ENCODE assay signal across 20 mouse cellular contexts in genomic region chr8:105468002-105468720, GRCm38 (mm10). TPM values are rescaled to one million over a fixed set of nuclear protein-coding genes. Genes with fewer than 3 reads are reported as not detected.
DNase-seq lines count a peak whose midpoint lies in the region; ATAC-seq lines count a peak whose summit lies in the region.
"Had no signal": no experiment of that assay in that cellular context is flagged by ENCODE, and none has a peak within 500 bp of the region (broad histone marks: within the 10 kb centered on the region; RNA-seq: fewer than 3 reads in every experiment).

No protein-coding gene starts in this region.

- H3K4me1 ChIP-seq in forebrain, embryonic 10.5 days, result peaks cover 68% of the 10 kb centered on the region
- peaks cover 44% of the 10 kb centered on the region for H3K4me1 ChIP-seq in forebrain, embryonic 13.5 days
- peaks cover 33% of the 10 kb centered on the region for H3K4me1 ChIP-seq in neural tube, embryonic 11.5 days (ENCODE audit: control insufficient read depth, insufficient read depth, low read length)
- peaks cover 27% of the 10 kb centered on the region for H3K4me1 ChIP-seq in hindbrain, embryonic 11.5 days (replicated peaks; ENCODE audit: control insufficient read depth, insufficient read depth, low read length)
- peaks cover 85% of the 10 kb centered on the region for H3K4me1 ChIP-seq in neural tube, embryonic 13.5 days (replicated peaks)

- 0 out of 2 replicates have a peak overlapping the region, but pooled peaks have one; percentile 20 for H3K27ac ChIP-seq in forebrain, embryonic 10.5 days
- no peak overlapping the region for H3K27ac ChIP-seq in forebrain, embryonic 13.5 days
- H3K27ac ChIP-seq in neural tube, embryonic 11.5 days (ENCODE audit: low read depth, low read length), result peak overlapping the region; percentile 20; the same call in 1 of the 2 replicates
- peak overlapping the region; percentile 91 for H3K27ac ChIP-seq in hindbrain, embryonic 11.5 days (ENCODE audit: low read depth, low read length)
- H3K27ac ChIP-seq in neural tube, embryonic 13.5 days (replicated peaks), result peak overlapping the region; percentile 86
- H3K27ac ChIP-seq: limb, embryonic 12.5 days; liver, embryonic 14.5 days had no signal

- no peak overlapping the region for H3K4me2 ChIP-seq in forebrain, embryonic 13.5 days
- H3K4me2 ChIP-seq in neural tube, embryonic 11.5 days (ENCODE audit: low read depth), result no peak overlapping the region
- H3K4me2 ChIP-seq in hindbrain, embryonic 11.5 days (replicated peaks; ENCODE audit: low read depth, low read length), result no peak overlapping the region
- 0 out of 2 replicates have a peak overlapping the region, but pooled peaks have one; percentile 61 for H3K4me2 ChIP-seq in neural tube, embryonic 13.5 days
- H3K4me2 ChIP-seq: heart, embryonic 11.5 days; limb, embryonic 12.5 days had no signal

- WGBS in forebrain, embryonic 10.5 days, result 91% methylated on average over 27 of the region's 27 CpGs
- WGBS in forebrain, embryonic 13.5 days, result 90% methylated on average over 27 of the region's 27 CpGs
- 90% methylated on average over 27 of the region's 27 CpGs for WGBS in neural tube, embryonic 11.5 days
- WGBS in hindbrain, embryonic 11.5 days, result 92% methylated on average over 27 of the region's 27 CpGs
- WGBS in neural tube, embryonic 13.5 days, result 90% methylated on average over 27 of the region's 27 CpGs

- H3K9ac ChIP-seq in forebrain, embryonic 13.5 days, result no peak overlapping the region
- H3K9ac ChIP-seq in neural tube, embryonic 11.5 days (ENCODE audit: low read length), result no peak overlapping the region
- no peak overlapping the region for H3K9ac ChIP-seq in hindbrain, embryonic 11.5 days (ENCODE audit: low read depth, low read length)
- H3K9ac ChIP-seq in neural tube, embryonic 13.5 days, result no peak overlapping the region
- H3K9ac ChIP-seq: forebrain, postnatal 0 days; limb, embryonic 12.5 days; liver, embryonic 14.5 days had no signal

- peaks cover 9% of the 10 kb centered on the region for H3K36me3 ChIP-seq in forebrain, embryonic 10.5 days (replicated peaks)
- 0 out of 2 replicates have a peak, but pooled peaks cover 3% of the 10 kb centered on the region for H3K36me3 ChIP-seq in forebrain, embryonic 13.5 days (ENCODE audit: poor library complexity, severe bottlenecking)
- H3K36me3 ChIP-seq in neural tube, embryonic 11.5 days (ENCODE audit: control insufficient read depth, insufficient read depth, low read length), result peaks cover 4% of the 10 kb centered on the region; the same call in 1 of the 2 replicates
- 0 out of 2 replicates have a peak, but pooled peaks cover 2% of the 10 kb centered on the region for H3K36me3 ChIP-seq in hindbrain, embryonic 11.5 days (ENCODE audit: control insufficient read depth, insufficient read depth, low read length)
- H3K36me3 ChIP-seq in neural tube, embryonic 13.5 days, result peaks cover 17% of the 10 kb centered on the region; the same call in 1 of the 2 replicates

- no peak for DNase-seq in forebrain, embryonic 10.5 days (ENCODE audit: extremely low spot score, low spot score)
- DNase-seq in neural tube, embryonic 11.5 days (ENCODE audit: low spot score), result no peak
- no peak for DNase-seq in neural tube, embryonic 10.5 days (ENCODE audit: extremely low spot score, low spot score)
- DNase-seq in hindbrain, embryonic 11.5 days (ENCODE audit: low spot score), result no peak
- no peak for DNase-seq in heart, adult 9 months (ENCODE audit: low spot score in 2 of 2)
- no peak for DNase-seq in adipocyte (ENCODE audit: low spot score)
- DNase-seq: forebrain, postnatal 0 days; gastrocnemius, postnatal 10 days; heart, postnatal 4 days; kidney, adult 11 months; kidney, postnatal 14 days; right cerebral cortex, postnatal 25 days; thymus, adult 18-20 months had no signal

- ATAC-seq in forebrain, embryonic 13.5 days, result no peak
- ATAC-seq in neural tube, embryonic 11.5 days (ENCODE audit: insufficient read depth, low FRiP score, low TSS enrichment), result no peak
- ATAC-seq in hindbrain, embryonic 11.5 days (ENCODE audit: low FRiP score), result no peak
- no peak for ATAC-seq in neural tube, embryonic 13.5 days (ENCODE audit: low read depth)
- ATAC-seq: forebrain, postnatal 0 days; lung, postnatal 0 days; Patski had no signal

- H3K9me3 ChIP-seq in forebrain, embryonic 10.5 days, result no peaks in the 10 kb centered on the region
- H3K9me3 ChIP-seq in forebrain, embryonic 13.5 days (replicated peaks), result no peaks in the 10 kb centered on the region
- no peaks in the 10 kb centered on the region for H3K9me3 ChIP-seq in neural tube, embryonic 11.5 days (ENCODE audit: control insufficient read depth, low read length)
- no peaks in the 10 kb centered on the region for H3K9me3 ChIP-seq in hindbrain, embryonic 11.5 days (ENCODE audit: control insufficient read depth, low read length)
- H3K9me3 ChIP-seq in neural tube, embryonic 13.5 days, result no peaks in the 10 kb centered on the region
- H3K9me3 ChIP-seq: limb, embryonic 12.5 days had no signal

- peaks cover 37% of the 10 kb centered on the region for H3K27me3 ChIP-seq in forebrain, embryonic 10.5 days (ENCODE audit: poor library complexity, severe bottlenecking)
- H3K27me3 ChIP-seq in forebrain, embryonic 13.5 days, result peaks cover 9% of the 10 kb centered on the region
- no peaks in the 10 kb centered on the region for H3K27me3 ChIP-seq in neural tube, embryonic 11.5 days (ENCODE audit: control insufficient read depth, insufficient read depth, low read length)
- peaks cover 3% of the 10 kb centered on the region for H3K27me3 ChIP-seq in hindbrain, embryonic 11.5 days (ENCODE audit: control insufficient read depth, insufficient read depth, low read length)
- 0 out of 2 replicates have a peak, but pooled peaks cover 7% of the 10 kb centered on the region for H3K27me3 ChIP-seq in neural tube, embryonic 13.5 days
- H3K27me3 ChIP-seq: Patski had no signal

- H3K4me3 ChIP-seq in forebrain, embryonic 10.5 days, result no peak overlapping the region
- no peak overlapping the region for H3K4me3 ChIP-seq in forebrain, embryonic 13.5 days
- H3K4me3 ChIP-seq in neural tube, embryonic 11.5 days (ENCODE audit: low read depth, low read length), result no peak overlapping the region
- H3K4me3 ChIP-seq in hindbrain, embryonic 11.5 days (ENCODE audit: low read depth, low read length), result no peak overlapping the region
- H3K4me3 ChIP-seq in neural tube, embryonic 13.5 days, result no peak overlapping the region
- H3K4me3 ChIP-seq: limb, embryonic 12.5 days had no signal

RNA-seq across cellular contexts. Expression of gene Tppp3, which starts 3.2 kb away (rescaled TPM):
- 23.3 and 23.9 TPM in 2 replicates for polyA plus RNA-seq in forebrain, embryonic 10.5 days (2016; fragmentation: Nextera tagmentation; extraction: Ambion mirVana)
- 34.6 and 40.4 TPM in 2 replicates for polyA plus RNA-seq in forebrain, embryonic 13.5 days (2015; fragmentation: Nextera tagmentation; extraction: Ambion mirVana)
- polyA plus RNA-seq in neural tube, embryonic 11.5 days (2014; fragmentation: Nextera tagmentation; extraction: Ambion mirVana), result 218 and 229 TPM in 2 replicates
- polyA plus RNA-seq in hindbrain, embryonic 11.5 days (2014; fragmentation: Nextera tagmentation; extraction: Ambion mirVana), result 206 and 218 TPM in 2 replicates
- polyA plus RNA-seq in neural tube, embryonic 13.5 days (2015; fragmentation: Nextera tagmentation; extraction: Ambion mirVana), result 239 and 296 TPM in 2 replicates

RNA-seq across cellular contexts. Expression of gene Zdhhc1, which starts 28.5 kb away (rescaled TPM):
- 12.9 and 18.5 TPM in 2 replicates for polyA plus RNA-seq in forebrain, embryonic 10.5 days (2016; fragmentation: Nextera tagmentation; extraction: Ambion mirVana)
- polyA plus RNA-seq in forebrain, embryonic 13.5 days (2015; fragmentation: Nextera tagmentation; extraction: Ambion mirVana), result 20.6 and 24.8 TPM in 2 replicates
- 18.5 and 18.9 TPM in 2 replicates for polyA plus RNA-seq in neural tube, embryonic 11.5 days (2014; fragmentation: Nextera tagmentation; extraction: Ambion mirVana)
- 19.0 and 19.7 TPM in 2 replicates for polyA plus RNA-seq in hindbrain, embryonic 11.5 days (2014; fragmentation: Nextera tagmentation; extraction: Ambion mirVana)
- 27.8 and 31.9 TPM in 2 replicates for polyA plus RNA-seq in neural tube, embryonic 13.5 days (2015; fragmentation: Nextera tagmentation; extraction: Ambion mirVana)

RNA-seq across cellular contexts. Expression of gene Hsd11b2, which starts 50.4 kb away (rescaled TPM):
- 12.3 and 15.6 TPM in 2 replicates for polyA plus RNA-seq in forebrain, embryonic 10.5 days (2016; fragmentation: Nextera tagmentation; extraction: Ambion mirVana)
- 3.9 and 6.1 TPM in 2 replicates for polyA plus RNA-seq in forebrain, embryonic 13.5 days (2015; fragmentation: Nextera tagmentation; extraction: Ambion mirVana)
- polyA plus RNA-seq in neural tube, embryonic 11.5 days (2014; fragmentation: Nextera tagmentation; extraction: Ambion mirVana), result 22.5 and 23.9 TPM in 2 replicates
- 19.6 and 21.1 TPM in 2 replicates for polyA plus RNA-seq in hindbrain, embryonic 11.5 days (2014; fragmentation: Nextera tagmentation; extraction: Ambion mirVana)
- 5.4 and 5.5 TPM in 2 replicates for polyA plus RNA-seq in neural tube, embryonic 13.5 days (2015; fragmentation: Nextera tagmentation; extraction: Ambion mirVana)

RNA-seq across cellular contexts. Expression of gene Lrrc36, which starts 54.8 kb away (rescaled TPM):
- polyA plus RNA-seq in forebrain, embryonic 10.5 days (2016; fragmentation: Nextera tagmentation; extraction: Ambion mirVana), result 0.36 and 0.93 TPM in 2 replicates
- polyA plus RNA-seq in forebrain, embryonic 13.5 days (2015; fragmentation: Nextera tagmentation; extraction: Ambion mirVana), result 0.44 and 0.98 TPM in 2 replicates
- 0.92 and 1.6 TPM in 2 replicates for polyA plus RNA-seq in neural tube, embryonic 11.5 days (2014; fragmentation: Nextera tagmentation; extraction: Ambion mirVana)
- polyA plus RNA-seq in hindbrain, embryonic 11.5 days (2014; fragmentation: Nextera tagmentation; extraction: Ambion mirVana), result 2.8 and 3.0 TPM in 2 replicates
- polyA plus RNA-seq in neural tube, embryonic 13.5 days (2015; fragmentation: Nextera tagmentation; extraction: Ambion mirVana), result 0.65 and 0.92 TPM in 2 replicates
- polyA plus RNA-seq: heart, embryonic 11.5 days; Patski had no signal

RNA-seq across cellular contexts. Expression of gene Kctd19, which starts 54.9 kb away (rescaled TPM):
- not detected in 2 replicates for polyA plus RNA-seq in forebrain, embryonic 10.5 days (2016; fragmentation: Nextera tagmentation; extraction: Ambion mirVana)
- not detected in 2 replicates for polyA plus RNA-seq in forebrain, embryonic 13.5 days (2015; fragmentation: Nextera tagmentation; extraction: Ambion mirVana)
- polyA plus RNA-seq in neural tube, embryonic 11.5 days (2014; fragmentation: Nextera tagmentation; extraction: Ambion mirVana), result not detected in 2 replicates
- polyA plus RNA-seq in hindbrain, embryonic 11.5 days (2014; fragmentation: Nextera tagmentation; extraction: Ambion mirVana), result 0.14 TPM in 1 of 2 replicates, not detected in the other
- not detected in 2 replicates for polyA plus RNA-seq in neural tube, embryonic 13.5 days (2015; fragmentation: Nextera tagmentation; extraction: Ambion mirVana)
- polyA plus RNA-seq: heart, embryonic 11.5 days; limb, embryonic 12.5 days; liver, embryonic 14.5 days; Patski had no signal
